Mouse (Mus musculus) kidney, adult 8-10 months (tissue): Measurements from ENCODE around the gene Smad3.

Experiments used
- DNase-seq, 2 experiments: peaks; one replicate each; pipeline ENCODE4 v3.0.0; 2022

Smad3 gene

DNA sequence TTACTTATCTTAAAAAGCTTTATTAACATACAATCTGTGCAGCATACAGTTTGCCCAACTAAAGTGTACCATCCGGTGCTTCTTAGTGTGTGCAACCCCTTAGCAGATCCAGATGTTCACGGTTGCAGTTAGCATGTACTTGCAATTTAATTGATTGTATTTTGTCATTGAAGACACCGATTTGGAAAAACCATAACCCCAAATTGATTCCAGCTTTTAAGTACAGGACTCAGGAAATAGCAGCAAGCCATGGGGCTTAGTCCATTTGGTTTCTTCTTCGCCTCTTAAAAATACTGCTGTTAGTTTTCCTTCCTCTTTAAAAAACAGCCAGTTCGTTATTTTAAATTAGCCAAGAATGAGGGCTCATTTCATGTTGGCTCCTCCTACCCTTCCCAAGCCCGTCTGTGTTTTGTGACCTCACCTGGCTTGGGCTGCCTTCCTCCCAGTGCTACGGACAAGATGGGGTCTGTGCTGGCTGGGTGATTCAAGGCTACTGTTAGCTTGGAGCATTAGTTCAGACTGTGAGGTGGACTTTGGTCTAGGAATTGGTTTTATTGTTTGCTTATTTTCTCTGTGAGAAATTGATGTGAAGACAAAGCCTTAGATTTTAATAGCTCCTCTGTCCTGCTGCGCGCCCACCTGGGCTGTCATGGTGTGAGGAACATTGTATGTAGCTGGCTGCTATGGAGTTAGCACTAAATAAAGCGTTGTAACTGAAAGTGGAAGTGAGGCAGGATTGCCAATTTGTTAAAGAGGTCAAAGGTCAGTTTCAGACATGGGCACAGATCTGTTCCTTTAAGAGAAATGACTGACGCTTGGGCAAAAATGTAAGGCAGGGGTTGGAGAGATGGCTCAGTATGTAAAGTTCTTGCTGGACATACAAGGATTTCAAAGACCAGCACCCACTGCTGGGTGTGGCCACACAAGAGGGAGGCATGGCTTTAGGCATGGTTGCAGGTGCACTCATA is 143.5 kb downstream of the Smad3 start:
- no peak for DNase-seq

DNA sequence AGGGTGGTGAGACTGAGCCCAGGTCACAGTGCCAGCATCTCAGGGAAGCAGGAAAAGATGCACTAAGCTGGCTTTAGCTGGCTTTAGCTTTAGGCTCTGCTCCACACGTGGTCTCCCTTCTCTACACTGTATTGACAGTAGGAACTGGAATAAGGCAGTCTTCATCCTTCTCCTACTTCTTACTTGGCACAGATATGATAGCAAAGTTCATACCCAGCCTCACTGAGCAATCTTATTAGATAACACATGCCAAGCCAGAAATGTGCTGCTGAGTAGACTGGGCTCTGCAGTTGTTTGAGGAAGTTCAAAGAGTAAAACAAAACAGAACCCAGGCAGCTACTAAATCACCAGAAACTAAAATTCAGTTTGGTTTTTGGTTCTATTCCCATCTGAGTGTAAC is 144.2 kb downstream of the Smad3 start:
- peak in 1 of 2 experiments; percentile 57 for DNase-seq

DNA sequence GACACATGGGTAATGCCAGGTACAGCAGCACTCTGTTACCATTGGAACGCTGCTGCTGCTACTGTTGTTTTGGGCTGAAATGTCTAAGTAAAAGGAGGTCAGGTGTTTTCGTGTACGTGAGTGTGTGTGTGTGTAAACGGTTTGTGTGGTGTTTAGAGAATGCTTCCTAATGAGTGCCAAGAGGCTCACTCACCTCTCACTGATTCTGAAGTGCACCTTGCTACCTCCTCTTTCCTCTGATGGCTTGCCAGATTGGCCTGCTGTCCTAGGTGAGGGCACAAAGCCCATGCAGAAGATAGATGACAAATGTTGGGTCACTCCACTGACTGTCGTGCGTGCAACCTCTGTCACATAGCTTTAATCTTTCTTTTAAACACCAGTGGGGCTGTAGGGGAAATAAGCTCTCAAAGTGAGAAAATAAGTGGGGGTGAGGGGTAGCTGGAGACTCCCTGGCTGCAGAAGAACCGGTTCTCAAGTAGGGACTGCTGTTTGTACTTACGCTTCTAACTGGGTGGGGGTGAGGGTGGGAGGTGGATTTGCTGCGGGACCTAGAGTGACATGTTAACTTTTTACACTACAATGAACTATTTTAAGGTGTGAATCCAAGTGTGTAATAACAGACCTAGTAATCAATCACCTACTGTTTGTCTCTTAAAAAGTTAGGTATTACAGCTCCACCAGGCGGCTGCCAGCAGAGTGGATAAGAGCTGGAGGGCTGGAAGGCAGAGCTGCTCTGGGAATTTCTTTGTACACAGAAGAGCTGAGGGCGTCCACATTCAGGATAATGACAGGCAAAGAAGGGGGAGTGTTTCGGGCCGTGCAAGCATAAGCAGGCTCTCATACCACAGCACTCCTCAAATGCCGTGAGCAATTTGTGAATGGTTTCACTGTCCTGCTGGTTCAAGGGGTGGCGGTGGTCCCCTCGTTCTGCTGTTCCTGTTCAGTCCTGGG is 145.0 kb downstream of the Smad3 start:
- DNase-seq: peak in 1 of 2 experiments; percentile 26

DNA sequence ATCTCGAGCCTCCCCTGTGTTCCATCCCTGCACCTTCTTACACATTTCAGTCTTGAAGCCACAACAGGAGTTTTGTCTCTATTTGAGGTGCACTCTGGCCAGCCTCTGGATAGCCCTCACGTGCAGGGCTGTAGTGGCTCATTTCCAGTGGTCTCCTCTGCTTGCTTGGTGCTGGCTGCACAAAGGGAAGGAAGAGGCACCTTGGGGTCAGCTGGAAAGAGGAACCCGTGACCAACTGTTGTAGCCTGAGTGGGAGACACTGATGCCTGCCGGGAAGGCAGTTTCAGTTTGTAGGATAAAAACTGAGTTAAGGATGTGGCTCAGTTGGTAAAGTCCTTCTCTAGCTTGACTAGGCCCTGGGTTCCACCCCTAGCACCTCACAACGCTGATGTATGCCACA is 145.8 kb downstream of the Smad3 start:
- DNase-seq: peak in 1 of 2 experiments; percentile 13

DNA sequence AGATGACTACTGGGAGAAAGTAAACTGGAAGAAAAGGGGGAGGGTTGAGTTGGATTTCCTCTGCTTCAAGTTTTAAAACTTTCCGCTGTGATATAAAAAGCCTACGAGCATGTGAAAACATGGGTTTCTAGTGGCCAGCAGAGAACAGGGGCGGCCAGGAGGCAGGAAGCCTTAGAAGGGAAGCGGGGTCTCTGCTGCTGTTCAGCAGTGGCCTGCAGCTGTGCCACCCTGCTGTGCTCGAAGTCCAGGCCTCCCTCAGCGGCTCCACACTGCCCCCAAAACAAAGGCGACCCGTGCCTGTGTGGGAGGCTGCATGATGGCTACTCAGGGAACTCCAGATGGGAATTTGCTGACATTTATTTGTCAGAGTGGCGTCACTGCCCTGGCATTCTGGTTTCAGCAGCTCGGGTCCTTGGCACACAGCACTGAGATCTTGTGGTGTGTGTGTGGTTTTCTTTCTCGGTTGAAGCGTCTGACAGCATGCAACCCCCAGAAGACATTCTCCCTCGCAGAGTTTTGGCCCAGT is 146.9 kb downstream of the Smad3 start:
- DNase-seq: peak; percentile 37 to 44

DNA sequence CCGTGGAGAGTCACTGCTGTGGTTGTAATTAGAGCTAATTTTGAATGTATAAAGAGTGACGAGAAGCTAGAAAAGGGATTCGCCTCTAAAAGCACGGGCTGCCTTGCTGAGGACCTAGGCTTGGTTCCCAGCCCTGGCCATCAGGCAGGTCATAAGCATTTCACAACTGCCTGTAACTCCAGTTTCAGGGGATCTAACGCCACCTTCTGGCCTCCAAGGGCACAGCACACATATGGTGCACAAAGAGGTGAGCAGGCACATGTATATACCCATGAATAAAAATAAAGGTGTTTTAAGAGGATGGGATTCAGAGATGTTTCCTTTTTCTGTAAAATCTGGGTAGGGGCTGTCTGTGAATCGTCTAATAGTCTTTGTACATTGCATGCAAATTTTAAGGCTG is 147.6 kb downstream of the Smad3 start:
- DNase-seq: no peak

DNA sequence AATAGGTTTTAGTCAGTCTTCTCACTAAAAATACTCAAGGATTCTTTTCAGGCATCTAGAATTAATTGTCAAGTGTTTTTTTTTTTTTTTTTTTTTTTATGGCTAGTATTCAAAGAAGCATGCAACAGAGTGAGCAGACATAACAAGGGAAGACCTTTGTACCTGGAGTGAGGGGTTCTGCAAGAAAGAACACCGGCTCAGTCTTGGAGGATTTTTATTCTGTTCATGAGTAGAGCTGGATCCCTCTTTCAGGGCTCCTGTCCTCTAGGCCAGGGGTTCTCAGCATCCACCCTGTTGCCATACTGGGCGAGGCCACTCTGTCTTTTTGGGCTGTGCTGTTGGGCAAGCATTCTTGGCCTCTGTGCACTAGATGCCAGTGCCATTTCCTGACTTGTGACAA is 148.0 kb downstream of the Smad3 start:
- DNase-seq: peak in 1 of 2 experiments; percentile 39

DNA sequence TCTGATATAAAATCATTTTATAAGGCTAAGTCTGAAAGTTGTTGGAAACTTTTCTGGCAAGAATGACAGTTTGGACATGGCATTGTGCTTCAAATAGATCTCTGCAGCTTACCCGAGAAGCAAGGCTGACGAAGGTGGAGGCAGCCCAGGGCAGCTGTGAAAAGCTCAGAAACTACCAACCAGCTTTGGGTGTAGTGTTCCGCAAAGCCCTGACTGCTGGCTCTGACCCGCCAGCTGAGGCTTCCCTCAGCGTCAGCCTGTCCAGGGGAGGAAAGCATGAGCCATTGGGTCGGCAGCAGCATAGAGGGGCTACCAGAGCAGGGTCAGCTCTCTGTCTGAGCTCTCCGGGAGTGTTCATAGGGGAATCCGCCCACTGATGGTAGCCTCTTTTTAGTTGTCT is 148.5 kb downstream of the Smad3 start:
- no peak for DNase-seq

DNA sequence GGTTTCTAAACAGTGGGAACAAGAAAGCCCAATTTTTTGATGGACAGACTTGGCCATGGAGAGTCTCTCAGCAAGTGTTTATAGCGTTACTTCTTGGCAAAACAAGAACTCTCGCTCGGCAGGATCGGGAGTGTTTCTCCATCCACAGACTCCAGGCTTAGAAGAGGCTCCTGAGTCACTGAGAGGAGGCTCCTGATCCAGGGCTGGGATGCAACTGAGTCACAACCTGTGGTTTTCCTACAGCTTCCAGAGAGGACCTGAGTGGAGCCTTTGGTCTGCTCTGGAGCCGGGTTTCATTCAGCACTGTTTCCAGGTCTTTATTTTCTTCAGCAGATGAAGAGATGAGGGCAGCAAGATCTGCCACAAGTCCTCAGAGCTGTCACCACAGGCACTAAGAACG is 149.8 kb downstream of the Smad3 start:
- DNase-seq: no peak

DNA sequence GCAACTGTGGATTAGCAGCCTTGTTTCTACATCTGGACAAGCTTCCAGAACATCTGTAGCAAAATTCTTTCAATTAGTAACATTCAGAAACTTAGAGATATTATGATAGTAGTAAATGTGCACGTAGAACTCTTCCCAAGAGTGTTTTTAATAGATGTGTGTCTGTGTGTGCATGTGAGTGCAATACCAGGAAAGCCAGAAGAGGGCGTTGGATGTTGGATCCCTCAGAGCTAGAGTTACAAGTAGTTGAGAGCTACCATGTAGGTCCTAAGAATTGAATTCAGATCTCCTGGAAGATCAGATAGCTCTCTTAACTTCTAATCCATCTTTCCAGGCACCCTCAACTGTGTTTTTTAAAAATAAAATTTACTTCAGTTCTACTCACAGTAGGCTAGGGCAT is 151.2 kb downstream of the Smad3 start:
- no peak for DNase-seq

DNA sequence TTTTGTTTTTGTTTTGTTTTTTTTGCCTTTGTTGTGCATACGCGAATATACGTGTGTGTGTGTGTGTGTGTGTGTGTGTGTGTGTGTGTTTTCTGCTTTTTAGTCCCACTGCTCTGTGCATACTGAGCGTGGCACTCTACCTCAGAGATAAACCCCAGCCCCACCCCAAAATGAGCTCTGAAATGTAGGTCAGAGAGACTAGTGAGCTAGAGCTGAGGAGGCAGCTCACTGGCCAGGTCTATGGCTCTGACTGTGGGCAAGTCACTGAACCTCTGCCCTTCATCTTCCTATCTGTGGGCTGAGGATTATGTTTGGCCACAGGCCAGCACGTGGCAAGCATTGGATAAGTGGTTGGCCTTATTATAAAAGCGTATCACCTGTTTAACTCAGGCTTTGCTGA is 153.9 kb downstream of the Smad3 start:
- DNase-seq: peak in 1 of 2 experiments; percentile 42

DNA sequence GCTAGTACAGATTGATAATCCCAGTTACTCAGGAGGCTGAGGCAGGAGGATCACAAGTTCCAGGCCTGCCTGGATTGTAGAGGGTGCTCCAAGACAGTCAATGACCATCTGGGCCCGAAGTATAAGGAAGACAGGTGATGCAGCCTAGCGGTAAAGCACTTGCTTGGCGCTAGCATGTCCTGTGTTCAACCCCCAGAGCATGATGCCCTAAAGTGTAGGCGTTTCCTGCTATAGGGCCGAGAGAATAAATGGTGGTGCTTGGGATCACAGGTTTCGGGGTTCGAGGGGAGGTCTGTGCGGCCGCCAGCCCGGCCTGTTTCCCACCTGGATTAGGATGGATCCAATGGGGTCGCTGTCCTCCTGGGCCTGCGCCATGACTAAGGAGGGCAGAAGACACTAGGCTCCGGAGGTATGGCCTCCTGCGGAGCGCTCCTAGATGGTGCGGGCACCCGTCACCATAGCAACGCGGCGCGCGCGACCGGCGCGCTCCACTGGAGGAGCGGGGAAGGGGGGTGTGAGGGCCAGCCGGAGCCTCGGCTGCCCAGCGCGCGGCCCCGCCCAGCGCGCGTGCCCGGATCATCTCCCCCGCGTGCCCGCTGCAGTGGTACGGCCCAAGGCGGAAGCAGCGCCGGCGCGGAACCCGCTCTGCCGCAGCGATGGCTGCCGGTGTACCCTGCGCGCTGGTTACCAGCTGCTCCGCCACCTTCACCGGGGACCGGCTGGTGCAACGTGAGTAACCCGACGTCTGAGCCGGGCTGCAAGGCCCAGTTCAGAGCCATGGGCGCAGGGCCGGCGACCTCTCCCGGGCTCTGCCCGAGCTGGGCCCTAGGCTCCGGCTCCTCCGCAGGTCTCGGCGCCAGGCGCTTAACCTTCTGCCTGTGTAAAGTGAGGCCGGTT is 155.5 kb downstream of the Smad3 start, which contains the start of the genes Iqch and Aagab:
Gene Iqch, minus strand, starts transcription at position 451 of the 897 bp plus-strand sequence.
Gene Aagab, plus strand, starts transcription at position 618 of the 897 bp plus-strand sequence.
- DNase-seq: peak; percentile 96
